Mouse (Mus musculus) cerebellum, adult 2 months (tissue): ENCODE results near the gene Ly6g.
"Not testable (repeated sequence)": the region's sequence is repeated elsewhere in the genome, so short reads cannot be mapped to it uniquely, and the experiment has no call there.

Experiments
- CTCF ChIP-seq: fragments of 200-500 bp; IDR thresholded peaks from 2 replicates; pipeline ENCODE4 v1.5.1; 2011; ENCODE audit warnings: low read depth, mild to moderate bottlenecking, control low read depth, low read length, moderate library complexity, borderline replicate concordance; ENCODE audit not compliant: insufficient read depth
- POLR2A ChIP-seq: fragments of 200-500 bp; IDR thresholded peaks from 2 replicates; pipeline ENCODE4 v1.6.1; 2011; ENCODE audit warnings: low read length, control low read depth, borderline replicate concordance; ENCODE audit not compliant: insufficient read depth

DNA sequence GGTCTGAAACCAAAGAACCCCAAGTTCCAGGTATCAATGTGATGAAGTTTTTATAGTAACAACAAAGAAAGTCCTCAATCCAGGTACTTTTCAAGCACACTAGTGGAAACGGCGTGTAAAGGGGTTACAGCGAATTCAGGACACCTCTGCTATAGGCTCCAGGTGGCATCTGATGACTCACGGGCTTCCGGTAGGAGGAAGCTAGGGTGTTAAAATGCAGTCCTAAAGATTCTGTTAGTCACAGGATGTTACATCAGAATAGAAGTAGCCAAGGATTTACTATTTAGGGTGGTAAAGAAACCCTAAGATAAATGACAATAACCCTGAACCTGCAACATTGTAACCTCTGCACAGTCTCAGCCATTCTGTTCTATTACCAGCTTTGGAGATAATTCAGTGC is 37.6 kb upstream of the Ly6g start:
- TF ChIP-seq CTCF, POLR2A: not testable (repeated sequence)
